Mouse (Mus musculus): ENCODE data around the gene Dpf3. TPM values are rescaled to one million over a fixed set of nuclear protein-coding genes. Genes with fewer than 3 reads are reported as not detected.

The Dpf3 gene
- polyA plus RNA-seq, 1 experiment, result 0.52 TPM

GRCm38 (mm10) chr12:83248636-83249035, 238.9 kb downstream of the Dpf3 start:
- Histone ChIP-seq H3K27me3 (ENCODE audit: control insufficient read depth, insufficient read depth, insufficient read length) (no peaks in the 10 kb centered on the region), H3K79me2 (ENCODE audit: control insufficient read depth, insufficient read depth) (no peaks in the 10 kb centered on the region), H3K4me2 (ENCODE audit: low read depth) (no peak overlapping the region), H3K4me3 (no peak overlapping the region), H3ac (ENCODE audit: control insufficient read depth, insufficient read length) (no peak overlapping the region), H3K36me3 (ENCODE audit: control insufficient read depth, insufficient read depth) (no peaks in the 10 kb centered on the region)
- TF ChIP-seq MAX (IDR thresholded peaks at IDR 0.05; ENCODE audit: low read depth), result no peak
- no peak for TF ChIP-seq USF1 (IDR thresholded peaks at IDR 0.05; ENCODE audit: low read depth)
- TF ChIP-seq MYOD1 (IDR thresholded peaks at IDR 0.05; ENCODE audit: control insufficient read depth in 1 of 3, insufficient read length in 2 of 3, low read depth in 2 of 3), result no peak
- TF ChIP-seq E2F4 (IDR thresholded peaks at IDR 0.05; ENCODE audit: insufficient read depth), result no peak
- no peak for TF ChIP-seq REST (IDR thresholded peaks at IDR 0.05; ENCODE audit: insufficient read depth, insufficient read length)
- TF ChIP-seq TCF3 (IDR thresholded peaks at IDR 0.05; ENCODE audit: insufficient read length, low read depth), result no peak

DNA sequence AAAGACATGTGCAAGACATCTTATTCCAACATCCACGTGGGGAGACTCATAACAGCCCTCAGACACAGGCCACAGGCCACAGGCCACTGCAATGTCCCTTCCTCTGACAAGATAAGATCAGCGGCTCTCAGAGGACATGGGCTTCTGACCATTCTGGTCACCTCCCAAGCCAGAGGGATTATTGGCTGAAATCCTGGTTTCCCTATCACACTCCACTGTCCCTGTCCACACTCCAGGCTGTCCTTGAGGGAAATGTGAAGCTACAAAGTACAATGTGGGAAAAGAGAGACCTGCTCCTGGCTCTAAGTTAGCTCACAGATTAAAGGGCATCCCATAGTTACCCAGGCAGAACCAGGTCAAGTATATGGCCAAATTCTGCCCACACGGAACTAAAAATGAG, 239.8 kb downstream of the Dpf3 start:
- no peak overlapping the region for H3K4me3 ChIP-seq
- H3ac ChIP-seq (ENCODE audit: control insufficient read depth, insufficient read length), result no peak overlapping the region
- no peaks in the 10 kb centered on the region for H3K79me2 ChIP-seq (ENCODE audit: control insufficient read depth, insufficient read depth)
- TF ChIP-seq SRF (IDR thresholded peaks at IDR 0.05; ENCODE audit: control insufficient read depth, insufficient read length, low read depth) (no peak), E2F4 (IDR thresholded peaks at IDR 0.05; ENCODE audit: insufficient read depth) (no peak), TCF3 (IDR thresholded peaks at IDR 0.05; ENCODE audit: insufficient read length, low read depth) (no peak), MYOD1 (IDR thresholded peaks at IDR 0.05; ENCODE audit: control insufficient read depth in 1 of 3, insufficient read length in 2 of 3, low read depth in 2 of 3) (no peak), CEBPB (IDR thresholded peaks at IDR 0.05; ENCODE audit: insufficient read depth, poor library complexity, severe bottlenecking) (no peak), MYOG (IDR thresholded peaks at IDR 0.05; ENCODE audit: control insufficient read depth in 1 of 3, insufficient read depth in 1 of 3, insufficient read length in 2 of 3, low read depth in 2 of 3) (no peak), TCF12 (IDR thresholded peaks at IDR 0.05; ENCODE audit: insufficient read depth, poor library complexity, severe bottlenecking) (no peak), POLR2AphosphoS2 (IDR thresholded peaks at IDR 0.05; ENCODE audit: insufficient read length, low read depth) (no peak), REST (IDR thresholded peaks at IDR 0.05; ENCODE audit: insufficient read depth, insufficient read length) (no peak), MAX (IDR thresholded peaks at IDR 0.05; ENCODE audit: low read depth) (no peak), POLR2A (IDR thresholded peaks at IDR 0.05; ENCODE audit: insufficient read length, low read depth) (no peak), USF1 (IDR thresholded peaks at IDR 0.05; ENCODE audit: low read depth) (no peak)
- no peaks in the 10 kb centered on the region for H3K27me3 ChIP-seq (ENCODE audit: control insufficient read depth, insufficient read depth, insufficient read length)
- H3K4me2 ChIP-seq (ENCODE audit: low read depth), result no peak overlapping the region
- no peaks in the 10 kb centered on the region for H3K36me3 ChIP-seq (ENCODE audit: control insufficient read depth, insufficient read depth)

GRCm38 (mm10) chr12:83241022-83241421, 246.5 kb downstream of the Dpf3 start:
- Histone ChIP-seq H3K79me2 (ENCODE audit: control insufficient read depth, insufficient read depth) (no peaks in the 10 kb centered on the region), H3K4me2 (ENCODE audit: low read depth) (no peak overlapping the region), H3K4me3 (no peak overlapping the region), H3K36me3 (ENCODE audit: control insufficient read depth, insufficient read depth) (no peaks in the 10 kb centered on the region), H3K27me3 (ENCODE audit: control insufficient read depth, insufficient read depth, insufficient read length) (no peaks in the 10 kb centered on the region), H3ac (ENCODE audit: control insufficient read depth, insufficient read length) (no peak overlapping the region)
- TF ChIP-seq USF1 (IDR thresholded peaks at IDR 0.05; ENCODE audit: low read depth) (no peak), MYOD1 (IDR thresholded peaks at IDR 0.05; ENCODE audit: control insufficient read depth in 1 of 3, insufficient read length in 2 of 3, low read depth in 2 of 3) (peak in 1 of 3 experiments; percentile 20)

DNA sequence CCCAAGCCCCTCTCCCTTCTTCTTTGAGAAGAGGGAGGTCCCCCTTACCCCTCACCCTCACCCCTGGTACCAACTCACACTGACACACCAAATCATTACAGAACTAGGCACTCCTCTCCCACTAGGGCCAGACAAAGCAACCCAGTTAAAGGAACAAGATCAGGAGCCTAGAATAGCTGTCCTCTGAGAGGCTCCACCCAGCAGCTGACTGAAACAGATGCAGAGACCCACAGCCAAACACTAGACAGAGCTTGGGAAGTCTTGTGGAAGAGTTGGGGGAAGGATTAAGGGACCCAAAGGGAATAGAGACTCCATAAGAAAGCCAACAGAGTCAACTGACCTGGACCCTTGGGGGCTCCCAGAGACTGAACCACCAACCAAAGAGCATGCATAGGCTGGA, 246.9 kb downstream of the Dpf3 start:
- TF ChIP-seq MAX (IDR thresholded peaks at IDR 0.05; ENCODE audit: low read depth), result no peak
- Histone ChIP-seq H3K36me3 (ENCODE audit: control insufficient read depth, insufficient read depth) (no peaks in the 10 kb centered on the region), H3ac (ENCODE audit: control insufficient read depth, insufficient read length) (no peak overlapping the region), H3K4me2 (ENCODE audit: low read depth) (no peak overlapping the region), H3K27me3 (ENCODE audit: control insufficient read depth, insufficient read depth, insufficient read length) (no peaks in the 10 kb centered on the region), H3K4me3 (no peak overlapping the region), H3K79me2 (ENCODE audit: control insufficient read depth, insufficient read depth) (no peaks in the 10 kb centered on the region)

- no peaks in the 10 kb centered on the region for H3K79me2 ChIP-seq (ENCODE audit: control insufficient read depth, insufficient read depth)
- TF ChIP-seq SRF (IDR thresholded peaks at IDR 0.05; ENCODE audit: control insufficient read depth, insufficient read length, low read depth) (no peak), USF1 (IDR thresholded peaks at IDR 0.05; ENCODE audit: low read depth) (no peak), MYOD1 (IDR thresholded peaks at IDR 0.05; ENCODE audit: control insufficient read depth in 1 of 3, insufficient read length in 2 of 3, low read depth in 2 of 3) (no peak), MAX (IDR thresholded peaks at IDR 0.05; ENCODE audit: low read depth) (no peak), E2F4 (IDR thresholded peaks at IDR 0.05; ENCODE audit: insufficient read depth) (no peak), TCF12 (IDR thresholded peaks at IDR 0.05; ENCODE audit: insufficient read depth, poor library complexity, severe bottlenecking) (no peak), MYOG (IDR thresholded peaks at IDR 0.05; ENCODE audit: control insufficient read depth in 1 of 3, insufficient read depth in 1 of 3, insufficient read length in 2 of 3, low read depth in 2 of 3) (no peak), TCF3 (IDR thresholded peaks at IDR 0.05; ENCODE audit: insufficient read length, low read depth) (no peak)
- no peaks in the 10 kb centered on the region for H3K36me3 ChIP-seq (ENCODE audit: control insufficient read depth, insufficient read depth)
- no peak overlapping the region for H3ac ChIP-seq (ENCODE audit: control insufficient read depth, insufficient read length)
- H3K4me3 ChIP-seq, result no peak overlapping the region
- no peak overlapping the region for H3K4me2 ChIP-seq (ENCODE audit: low read depth)
- H3K27me3 ChIP-seq (ENCODE audit: control insufficient read depth, insufficient read depth, insufficient read length), result no peaks in the 10 kb centered on the region
Measured at GRCm38 (mm10) chr12:83235781-83236180, 251.7 kb downstream of the Dpf3 start.

DNA sequence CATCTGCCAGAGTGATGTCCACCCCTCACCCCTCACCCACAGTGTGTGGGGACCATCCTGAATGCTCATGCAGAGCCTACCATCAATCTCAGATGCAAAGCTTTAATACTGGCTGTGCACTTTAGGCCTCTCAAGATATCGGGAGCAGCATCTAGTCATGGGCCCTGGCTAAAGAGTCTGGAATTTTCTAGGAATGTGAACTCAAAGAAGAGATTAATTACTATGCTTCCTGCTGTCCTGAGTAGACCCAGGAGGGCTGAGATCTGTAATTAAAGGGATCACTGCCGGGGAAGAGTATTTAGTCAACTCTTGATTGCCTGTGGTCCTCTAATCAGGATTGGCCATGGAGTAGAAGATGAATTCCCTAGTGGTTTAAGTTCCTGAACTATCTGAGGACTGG, 252.5 kb downstream of the Dpf3 start:
- H3K79me2 ChIP-seq (ENCODE audit: control insufficient read depth, insufficient read depth), result no peaks in the 10 kb centered on the region
- no peaks in the 10 kb centered on the region for H3K27me3 ChIP-seq (ENCODE audit: control insufficient read depth, insufficient read depth, insufficient read length)
- no peak overlapping the region for H3ac ChIP-seq (ENCODE audit: control insufficient read depth, insufficient read length)
- TF ChIP-seq CEBPB (IDR thresholded peaks at IDR 0.05; ENCODE audit: insufficient read depth, poor library complexity, severe bottlenecking) (no peak), MAX (IDR thresholded peaks at IDR 0.05; ENCODE audit: low read depth) (no peak), TCF12 (IDR thresholded peaks at IDR 0.05; ENCODE audit: insufficient read depth, poor library complexity, severe bottlenecking) (no peak), E2F4 (IDR thresholded peaks at IDR 0.05; ENCODE audit: insufficient read depth) (no peak), MYOG (IDR thresholded peaks at IDR 0.05; ENCODE audit: control insufficient read depth in 1 of 3, insufficient read depth in 1 of 3, insufficient read length in 2 of 3, low read depth in 2 of 3) (no peak), REST (IDR thresholded peaks at IDR 0.05; ENCODE audit: insufficient read depth, insufficient read length) (no peak), POLR2AphosphoS2 (IDR thresholded peaks at IDR 0.05; ENCODE audit: insufficient read length, low read depth) (no peak), TCF3 (IDR thresholded peaks at IDR 0.05; ENCODE audit: insufficient read length, low read depth) (no peak), USF1 (IDR thresholded peaks at IDR 0.05; ENCODE audit: low read depth) (no peak), POLR2A (IDR thresholded peaks at IDR 0.05; ENCODE audit: insufficient read length, low read depth) (no peak), MYOD1 (IDR thresholded peaks at IDR 0.05; ENCODE audit: control insufficient read depth in 1 of 3, insufficient read length in 2 of 3, low read depth in 2 of 3) (no peak), SRF (IDR thresholded peaks at IDR 0.05; ENCODE audit: control insufficient read depth, insufficient read length, low read depth) (no peak)
- no peak overlapping the region for H3K4me3 ChIP-seq
- H3K36me3 ChIP-seq (ENCODE audit: control insufficient read depth, insufficient read depth), result no peaks in the 10 kb centered on the region
- H3K4me2 ChIP-seq (ENCODE audit: low read depth), result no peak overlapping the region
